Mouse (Mus musculus): ENCODE measurements at regions not wholly inside any gene's neighbourhood (a gene's known extent, or its start where the extent isn't known, plus 50 kb on each side); places are given as distances from the start of the nearest gene placed in this dataset.
"Not testable (repeated sequence)": the region's sequence is repeated elsewhere in the genome, so short reads cannot be mapped to it uniquely, and the experiment has no call there.

DNA sequence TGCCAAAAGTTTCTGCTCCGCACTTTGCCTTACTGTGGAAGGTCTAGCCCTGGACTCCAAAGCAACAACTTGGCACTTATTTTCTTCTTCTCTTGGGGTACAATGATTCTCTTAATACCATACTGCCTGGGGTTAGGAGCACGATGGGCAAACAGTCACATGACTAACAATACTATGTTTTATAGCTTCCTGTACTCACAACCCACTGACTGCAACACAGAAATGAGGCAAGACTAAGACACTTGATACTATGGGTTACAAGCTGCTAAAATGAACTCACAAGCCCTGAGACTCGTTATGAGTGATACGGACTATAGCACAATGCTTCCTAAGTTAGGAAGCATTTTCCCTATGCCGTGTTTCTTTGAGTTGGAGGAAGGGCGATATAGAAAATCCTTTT lies 222.3 kb upstream of the Zpld1 start:
- no peak for DNase-seq (ENCODE audit: low read depth)

DNA sequence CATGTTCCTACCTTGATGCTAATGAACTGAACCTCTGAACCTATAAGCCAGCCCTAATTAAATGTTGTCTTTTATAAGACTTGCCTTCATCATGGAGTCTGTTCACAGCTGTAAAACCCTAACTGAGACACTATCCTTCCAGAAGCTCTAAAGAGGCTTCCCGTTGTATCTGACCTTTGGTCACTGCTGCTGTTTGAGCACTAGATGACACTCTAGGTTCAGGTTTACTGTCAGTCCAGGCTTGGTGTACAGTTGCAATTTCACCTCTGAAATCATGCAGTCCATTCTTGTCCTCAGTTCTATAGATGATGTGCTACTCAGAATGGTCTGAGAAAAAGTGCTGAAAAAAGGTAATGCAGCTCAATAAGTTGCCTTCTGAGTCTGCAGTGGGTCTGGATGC lies 221.9 kb upstream of the Zpld1 start:
- DNase-seq (ENCODE audit: low read depth) = no peak

DNA sequence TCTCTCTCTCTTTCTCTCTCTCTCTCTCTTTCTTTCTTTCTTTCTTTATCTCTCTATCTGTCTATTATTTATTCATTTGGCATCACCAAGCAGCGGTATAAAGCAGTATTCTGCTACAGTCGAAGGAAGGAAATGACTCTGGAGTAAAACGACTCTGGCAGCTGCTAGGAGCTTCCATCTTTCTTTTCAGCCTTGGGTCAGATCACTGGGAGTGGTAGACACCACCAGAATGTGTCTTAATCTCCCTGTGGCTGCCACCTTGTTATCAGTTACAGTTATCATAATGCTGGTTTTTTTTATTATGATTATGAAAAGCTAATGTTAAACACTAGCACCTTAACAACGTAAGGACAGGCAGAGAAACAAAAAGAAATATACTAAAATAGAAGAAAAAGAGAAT lies 219.2 kb upstream of the Zpld1 start:
- DNase-seq (ENCODE audit: low read depth) = no peak

DNA sequence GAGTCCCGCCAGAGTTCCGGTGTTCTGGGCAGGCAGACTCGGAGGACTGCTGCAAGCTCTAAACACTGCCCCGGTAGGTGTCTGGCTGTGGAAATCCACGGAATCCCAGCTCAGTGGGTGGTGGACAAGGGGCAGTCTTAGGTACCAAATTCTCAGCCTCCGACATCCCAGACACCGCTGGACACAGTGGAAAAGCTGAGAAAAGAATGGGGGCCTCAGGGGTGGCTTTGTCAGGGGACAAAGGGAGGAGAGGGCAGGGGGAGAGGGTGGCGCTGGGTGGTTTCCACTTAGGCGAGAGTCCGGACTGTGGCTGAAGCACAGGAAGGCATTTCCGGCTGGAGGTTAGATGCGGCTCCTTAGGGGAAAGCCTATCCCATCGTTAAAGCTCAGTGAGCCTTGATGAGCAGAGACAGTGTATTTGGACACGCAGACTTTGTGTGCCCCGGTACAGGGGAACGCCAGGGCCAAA lies 217.5 kb upstream of the Zpld1 start:
- no peak for DNase-seq (ENCODE audit: low read depth)

DNA sequence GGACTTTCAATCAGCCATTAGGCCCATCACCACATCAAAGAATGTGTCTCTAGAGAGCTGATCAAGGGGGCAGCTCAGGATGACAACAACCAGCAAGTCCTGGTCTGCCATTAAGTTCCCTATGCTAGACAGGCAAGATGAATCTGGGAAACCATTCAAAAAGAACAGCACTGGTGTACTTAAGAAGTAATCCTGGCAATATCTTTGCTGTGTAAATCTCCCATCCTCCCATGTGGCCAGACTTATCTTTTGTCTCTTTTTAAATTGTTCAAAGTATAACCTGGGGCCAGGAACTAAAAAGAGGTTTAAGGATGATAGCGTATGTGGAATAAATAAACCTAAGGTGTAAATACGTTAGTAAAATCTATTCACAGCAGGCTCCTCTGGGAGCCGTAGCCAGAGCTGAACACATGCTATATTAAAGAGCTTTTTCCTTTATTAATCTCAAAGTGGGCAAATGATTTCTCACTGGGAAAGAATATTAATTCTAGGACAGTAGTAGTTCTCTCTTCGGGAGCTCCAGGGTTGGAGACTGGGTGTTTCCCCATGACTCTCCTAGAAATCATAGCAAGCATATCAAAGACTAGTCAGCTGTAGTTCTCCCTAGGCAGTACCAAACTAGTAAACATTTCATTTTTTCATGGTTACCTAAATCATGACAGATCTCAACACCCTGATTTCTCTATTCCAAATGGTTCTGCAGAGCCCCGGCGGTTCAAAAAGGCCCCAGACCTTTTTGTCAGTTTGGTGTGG lies 216.8 kb upstream of the Zpld1 start:
- no peak for DNase-seq (ENCODE audit: low read depth)

DNA sequence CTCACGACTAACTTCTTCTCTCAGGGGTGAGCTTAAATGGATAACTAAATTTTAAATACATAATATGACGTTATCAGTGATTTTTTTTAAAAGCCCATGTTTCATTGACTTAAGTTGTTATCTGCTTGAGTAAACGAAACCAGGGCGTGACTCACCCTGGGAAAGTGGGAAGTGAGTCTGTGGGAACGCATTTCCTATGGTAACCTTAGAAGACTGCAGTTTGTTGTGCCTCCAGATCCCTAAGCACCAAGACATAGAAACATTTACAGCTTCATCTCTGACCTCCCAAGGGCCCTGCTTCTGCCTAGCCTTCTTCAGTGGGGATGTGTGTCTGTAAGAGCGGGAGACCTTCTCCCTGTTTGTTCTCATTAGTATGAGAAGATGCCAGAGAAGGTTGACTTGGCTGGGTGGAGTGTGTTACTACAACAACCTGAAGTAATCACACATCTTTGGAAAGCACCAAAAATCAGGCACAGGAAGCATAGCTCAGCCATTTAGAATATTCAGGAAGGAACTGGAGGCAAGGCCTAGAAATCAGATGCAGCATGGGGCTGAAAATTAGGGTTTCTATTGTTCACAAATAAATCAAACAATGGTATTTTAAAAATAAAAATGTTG lies 207.1 kb upstream of the Zpld1 start:
- DNase-seq (ENCODE audit: low read depth) = no peak

DNA sequence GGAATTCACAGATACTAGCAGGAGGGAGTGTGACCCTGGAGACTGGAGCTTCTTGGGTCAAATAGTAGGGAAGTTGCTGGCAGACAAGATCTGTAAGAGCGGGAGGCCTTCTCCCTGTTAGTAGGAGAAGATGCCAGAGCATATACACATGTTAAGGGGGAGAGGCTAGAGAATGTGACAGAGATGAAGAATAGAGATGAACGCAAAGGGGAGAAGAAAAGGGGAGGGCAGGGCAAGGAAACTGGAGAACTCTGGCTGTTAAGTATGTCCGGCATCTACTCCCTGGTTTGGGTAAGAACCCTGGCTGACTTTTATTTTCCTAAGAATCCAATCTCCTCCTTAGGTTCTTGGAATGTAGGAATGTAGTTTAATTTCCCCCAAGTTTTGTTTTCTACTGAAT lies 206.5 kb upstream of the Zpld1 start:
- DNase-seq (ENCODE audit: low read depth) = no peak

DNA sequence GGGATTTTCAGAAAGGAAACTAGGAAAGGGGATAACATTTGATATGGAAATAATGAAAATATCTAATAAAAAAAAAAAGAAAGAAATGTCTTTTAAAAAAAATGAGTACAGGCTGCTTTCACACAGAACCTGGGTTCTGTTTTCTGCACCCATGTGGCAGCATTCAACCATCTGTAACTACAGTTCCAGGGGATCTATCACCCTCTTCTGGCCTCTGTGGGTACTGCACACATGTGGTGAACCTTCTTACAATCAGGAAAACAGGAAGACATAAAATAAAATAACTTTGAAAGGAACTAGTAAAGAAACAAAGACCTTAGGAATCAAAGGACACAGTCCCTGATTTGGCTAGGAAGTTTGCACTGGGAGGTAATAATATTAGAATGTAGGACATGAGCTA lies 205.5 kb upstream of the Zpld1 start:
- no peak for DNase-seq (ENCODE audit: low read depth)

DNA sequence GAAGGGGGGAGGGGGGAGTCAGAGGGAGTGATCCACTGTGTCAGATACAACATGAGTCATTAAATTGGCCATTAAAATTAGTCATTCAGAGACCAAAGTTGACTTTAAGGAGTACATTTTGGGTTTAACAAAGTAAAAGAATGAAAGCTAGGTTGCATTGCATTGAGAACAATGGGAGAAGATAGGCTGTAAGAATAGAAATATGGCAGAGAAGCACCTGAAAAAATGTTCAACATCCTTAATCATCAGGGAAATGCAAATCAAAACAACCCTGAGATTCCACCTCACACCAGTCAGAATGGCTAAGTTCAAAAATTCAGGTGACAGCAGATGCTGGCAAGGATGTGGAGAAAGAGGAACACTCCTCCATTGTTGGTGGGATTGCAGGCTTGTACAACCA lies 202.0 kb upstream of the Zpld1 start:
- not testable (repeated sequence) for DNase-seq (ENCODE audit: low read depth)

DNA sequence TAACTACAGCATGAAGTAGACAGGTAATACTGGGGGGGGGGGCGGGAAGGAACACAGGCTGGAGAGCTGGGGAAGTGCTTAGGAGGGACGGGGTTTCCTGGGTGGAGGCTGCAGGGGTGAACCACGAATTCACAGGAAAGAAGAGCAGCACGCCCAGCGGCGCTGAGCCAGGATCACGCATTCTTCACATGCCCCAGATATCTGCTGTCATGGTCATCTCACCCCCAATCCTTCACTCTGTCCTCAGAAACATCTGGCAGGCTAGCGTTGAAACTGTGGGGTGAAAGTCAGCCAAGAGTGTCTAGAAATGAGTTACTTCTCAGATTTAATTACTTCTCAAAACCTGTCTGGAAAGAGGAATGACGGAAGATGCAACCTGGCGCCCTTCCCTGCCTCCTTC lies 197.3 kb upstream of the Zpld1 start:
- DNase-seq (ENCODE audit: low read depth) = no peak

DNA sequence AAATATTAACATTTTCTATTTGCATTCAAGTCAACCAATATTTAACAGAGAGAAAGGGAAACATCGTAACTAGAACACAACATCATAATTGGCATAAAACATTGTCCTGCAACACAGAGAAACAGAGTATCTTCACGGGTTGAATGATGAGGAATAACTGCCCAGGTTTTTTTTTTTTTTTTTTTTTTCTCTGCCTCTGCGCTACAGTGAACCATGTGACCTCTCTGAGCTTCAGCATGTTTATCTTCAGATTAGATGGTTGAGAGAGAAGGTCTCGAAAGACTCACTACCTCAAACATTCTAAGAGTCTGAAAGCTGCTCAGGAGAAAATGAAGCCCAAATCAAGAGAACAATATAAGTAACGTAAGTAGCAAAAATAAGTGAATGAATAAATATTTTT lies 196.4 kb upstream of the Zpld1 start:
- no peak for DNase-seq (ENCODE audit: low read depth)

DNA sequence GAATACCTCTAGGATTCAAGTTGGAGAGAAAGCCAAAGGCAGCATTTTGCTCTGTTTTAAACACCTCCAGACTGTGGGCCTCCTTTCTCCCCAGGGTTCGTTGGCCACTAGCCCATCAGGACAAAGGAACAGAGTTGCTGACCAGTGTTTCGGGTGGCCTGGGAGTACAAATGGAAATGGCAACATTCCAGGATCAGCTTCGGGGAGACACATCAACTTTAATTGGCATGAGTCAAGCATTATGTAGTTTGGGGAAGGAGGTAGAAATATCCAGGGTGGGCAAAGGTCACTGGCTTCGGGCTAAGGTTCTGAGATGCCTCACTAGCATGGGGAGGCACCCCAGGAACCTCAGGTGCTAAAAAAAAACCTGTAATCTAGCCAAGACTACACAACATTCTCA lies 194.3 kb upstream of the Zpld1 start:
- DNase-seq (ENCODE audit: low read depth) = no peak

DNA sequence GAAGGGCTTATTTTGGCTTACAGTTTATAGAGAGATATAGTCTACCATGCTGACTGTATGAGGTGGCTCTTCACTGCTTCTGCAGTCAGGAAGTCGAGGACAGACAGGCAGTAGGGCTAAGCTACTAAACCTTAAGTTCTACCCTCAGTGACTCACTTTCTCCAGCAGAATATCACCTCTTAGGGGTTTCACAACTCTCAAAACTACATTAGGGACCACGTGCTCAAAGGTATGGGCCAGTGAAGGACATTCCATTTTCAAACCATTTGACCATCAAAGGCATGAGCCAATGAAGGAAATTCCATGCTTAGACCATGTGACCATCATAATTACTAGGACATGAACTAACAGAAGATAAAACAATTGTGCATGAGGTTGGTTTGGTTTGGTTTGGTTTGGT lies 186.6 kb upstream of the Zpld1 start:
- no peak for DNase-seq (ENCODE audit: low read depth)

DNA sequence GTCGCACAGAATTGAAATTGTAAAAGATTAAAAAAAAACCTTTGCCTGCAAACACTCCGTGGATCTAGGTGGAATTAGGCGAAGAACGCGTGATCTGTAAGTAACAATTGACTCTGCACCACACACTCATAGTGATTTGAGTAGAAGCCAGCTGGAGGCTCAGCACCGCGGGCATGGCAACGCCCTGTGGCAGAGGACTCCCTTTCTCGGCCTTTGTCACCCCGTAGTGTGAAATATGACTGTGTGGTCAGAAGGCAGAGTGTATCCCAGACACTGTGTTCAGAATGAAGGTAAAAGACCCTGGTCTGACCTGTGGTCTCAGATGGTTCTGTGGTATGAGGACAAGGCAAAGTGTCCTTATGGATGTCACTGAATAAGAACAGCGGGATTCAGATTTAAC lies 183.0 kb upstream of the Zpld1 start:
- DNase-seq (ENCODE audit: low read depth) = no peak

DNA sequence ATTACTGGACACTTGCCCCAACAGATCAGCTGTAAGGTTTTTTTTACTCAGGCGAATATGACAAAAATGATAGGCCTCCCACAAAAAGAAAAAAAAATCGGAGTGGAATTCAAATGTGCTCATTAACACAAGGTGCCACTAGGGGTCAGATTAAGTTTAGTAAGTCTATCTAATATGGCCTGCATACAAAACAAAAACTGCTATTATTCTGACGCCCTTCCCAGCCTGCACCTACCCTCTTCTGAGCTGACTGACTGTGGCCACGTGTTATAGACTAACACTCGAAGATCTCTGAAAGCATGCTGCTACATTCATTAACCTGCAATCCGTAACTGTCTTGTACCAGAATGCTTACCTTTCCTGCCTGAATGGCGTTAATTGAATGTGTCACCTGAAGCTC lies 182.5 kb upstream of the Zpld1 start:
- no peak for DNase-seq (ENCODE audit: low read depth)

DNA sequence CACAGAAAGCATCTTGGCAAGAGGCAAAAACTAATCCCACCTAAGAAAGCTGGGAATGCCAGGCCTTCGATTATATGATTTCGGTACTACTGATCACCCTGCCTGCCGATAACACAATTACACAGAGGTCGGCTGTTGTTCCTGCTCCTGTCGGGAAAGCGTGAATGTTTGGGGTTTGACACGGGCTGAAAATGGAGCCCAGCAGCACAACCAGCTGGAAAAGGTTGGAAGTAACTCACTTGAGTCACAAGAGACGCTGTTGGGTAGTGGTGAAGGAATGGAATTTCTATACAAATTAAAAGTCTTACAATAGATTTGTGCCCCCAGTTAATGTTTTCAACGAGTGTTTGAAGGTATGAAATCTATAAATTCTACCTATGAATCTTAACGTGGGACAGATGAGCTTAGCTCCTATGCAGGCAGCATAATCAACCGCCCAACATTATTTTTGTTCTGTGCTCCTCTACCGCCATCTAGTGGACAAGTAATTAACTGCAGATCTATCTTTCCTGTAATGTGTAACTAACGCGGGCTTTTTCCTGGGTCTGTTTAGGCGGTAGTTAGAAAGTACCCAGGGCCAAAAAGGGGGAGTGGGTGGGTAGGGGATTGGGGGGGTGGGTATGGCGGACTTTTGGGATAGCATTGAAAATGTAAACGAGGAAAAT lies 178.9 kb upstream of the Zpld1 start:
- no peak for DNase-seq (ENCODE audit: low read depth)

DNA sequence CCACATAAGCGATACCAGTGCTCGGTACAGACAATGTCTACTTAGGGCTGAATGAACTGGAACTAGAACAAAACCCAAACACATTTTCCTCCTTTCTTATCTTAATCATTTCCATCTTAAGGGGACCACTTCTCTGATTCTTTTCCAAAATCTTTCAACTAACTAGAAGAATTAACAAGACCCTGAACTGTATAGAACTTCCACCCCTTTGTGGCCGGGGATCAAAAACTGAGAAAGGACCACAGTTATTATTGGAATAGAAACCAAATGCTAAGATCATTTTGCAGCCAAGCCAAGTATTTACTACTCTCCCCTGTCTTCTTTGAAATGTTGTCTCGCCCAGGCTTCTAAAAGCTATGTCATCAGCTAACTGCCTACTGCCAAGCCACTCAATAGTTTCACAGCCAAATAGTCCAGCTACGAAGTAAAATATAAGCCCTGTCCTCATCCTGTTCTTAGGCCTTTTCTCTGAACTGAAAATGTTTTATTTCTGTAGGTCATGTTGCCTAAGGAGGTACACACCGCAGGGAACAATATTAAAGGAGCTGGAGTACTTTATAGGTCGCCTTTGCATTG lies 177.3 kb upstream of the Zpld1 start:
- DNase-seq (ENCODE audit: low read depth) = no peak

DNA sequence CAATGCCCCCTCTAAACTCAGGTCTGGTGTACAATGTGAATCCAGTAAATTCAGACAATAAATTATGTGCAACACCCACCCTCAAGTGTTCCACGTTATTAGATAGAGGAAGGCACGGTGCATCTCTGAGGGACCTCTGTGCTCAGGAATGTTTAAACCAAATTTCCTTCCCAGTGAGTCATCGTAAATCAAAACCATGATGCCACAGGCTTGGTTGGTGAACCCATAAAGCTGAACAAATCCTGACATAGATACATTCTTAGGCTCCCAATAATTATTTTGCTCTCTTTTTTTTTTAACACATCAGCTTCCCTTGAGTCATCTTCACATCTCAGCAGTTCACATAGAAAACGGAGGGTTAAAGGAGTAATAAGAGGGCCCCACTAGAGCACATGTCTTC lies 173.6 kb upstream of the Zpld1 start:
- no peak for DNase-seq (ENCODE audit: low read depth)

DNA sequence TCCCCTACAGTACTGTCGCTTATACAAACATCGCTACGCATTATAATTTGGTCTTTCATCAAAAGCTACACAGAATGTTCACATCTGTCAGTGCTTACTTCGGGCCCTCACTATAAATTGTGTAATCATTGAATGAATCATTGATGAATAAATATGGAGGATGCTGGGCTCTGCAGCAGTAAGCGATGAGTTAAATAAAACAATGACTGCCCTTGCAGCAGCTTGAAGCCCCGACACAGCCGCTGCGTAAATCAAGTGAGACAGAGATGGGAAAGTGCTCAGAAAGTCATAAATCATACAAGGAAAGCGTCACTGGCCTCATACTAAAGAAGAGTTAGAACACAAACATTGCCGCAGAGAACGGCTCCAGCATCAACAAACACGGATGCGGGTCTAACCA lies 172.9 kb upstream of the Zpld1 start:
- DNase-seq (ENCODE audit: low read depth) = no peak

DNA sequence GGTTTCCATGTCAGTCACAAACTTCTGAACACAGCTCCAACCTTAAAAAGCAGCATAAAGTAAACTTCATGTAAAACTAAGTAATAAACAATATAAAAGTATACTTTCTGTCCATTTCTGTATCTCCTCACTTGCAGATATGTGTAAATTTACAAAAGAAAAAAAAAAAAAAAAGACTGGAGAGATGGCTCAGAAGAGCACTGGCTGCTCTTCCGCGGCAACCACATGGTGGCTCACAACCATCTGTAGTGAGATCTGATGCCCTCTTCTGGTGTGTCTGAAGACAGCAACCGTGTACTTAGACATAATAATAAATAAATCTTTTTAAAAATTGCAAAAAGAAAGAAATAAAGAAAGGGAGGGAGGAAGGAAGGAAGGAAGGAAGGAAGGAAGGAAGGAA lies 171.9 kb upstream of the Zpld1 start:
- no peak for DNase-seq (ENCODE audit: low read depth)

DNA sequence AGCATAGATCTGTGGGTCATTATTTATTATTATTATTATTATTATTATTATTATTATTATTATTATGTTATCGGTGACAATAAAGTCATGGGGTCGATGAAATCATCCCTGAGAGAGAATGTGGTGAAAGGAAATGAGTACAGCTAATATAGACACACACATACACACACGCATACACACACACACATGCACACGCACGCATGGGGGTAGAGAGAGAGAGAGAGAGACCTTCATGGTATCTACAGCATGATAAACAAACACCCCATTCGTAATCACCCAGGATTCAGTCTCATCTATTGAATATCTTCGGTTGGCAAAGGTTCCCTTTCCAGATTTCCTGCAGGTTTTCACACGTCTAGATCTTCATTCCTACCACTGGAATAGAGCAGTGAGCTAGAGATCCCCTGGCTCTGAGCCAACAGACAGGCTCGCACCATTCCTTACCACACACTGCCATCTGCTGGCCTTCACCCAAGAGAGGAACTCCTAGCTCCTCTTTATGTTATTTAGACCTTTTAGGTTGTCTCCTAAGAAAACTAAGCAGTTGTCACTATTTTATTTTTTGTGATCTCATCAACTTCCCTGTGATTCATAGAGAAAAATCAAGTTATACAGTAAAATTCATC lies 171.2 kb upstream of the Zpld1 start:
- DNase-seq (ENCODE audit: low read depth) = peak; percentile 38

DNA sequence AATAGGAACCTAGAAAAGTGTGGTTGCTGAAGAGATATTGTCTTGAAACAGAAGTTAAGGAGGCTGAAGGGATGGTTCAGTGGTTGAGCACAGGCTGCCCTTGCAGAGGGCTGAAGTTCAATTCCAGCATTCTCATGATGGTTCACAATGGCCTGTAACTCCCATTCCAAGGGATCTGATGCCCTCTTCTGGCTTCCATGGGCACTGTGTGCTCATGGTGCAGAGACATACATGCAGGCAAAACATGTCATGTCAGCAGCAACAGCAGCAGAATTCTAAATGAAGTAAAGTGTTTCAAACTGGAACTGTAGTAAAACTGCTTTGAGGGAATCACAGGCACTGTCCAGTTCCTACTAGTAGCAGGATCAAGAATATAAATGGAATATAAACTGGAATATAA lies 162.7 kb upstream of the Zpld1 start:
- no peak for DNase-seq (ENCODE audit: low read depth)

DNA sequence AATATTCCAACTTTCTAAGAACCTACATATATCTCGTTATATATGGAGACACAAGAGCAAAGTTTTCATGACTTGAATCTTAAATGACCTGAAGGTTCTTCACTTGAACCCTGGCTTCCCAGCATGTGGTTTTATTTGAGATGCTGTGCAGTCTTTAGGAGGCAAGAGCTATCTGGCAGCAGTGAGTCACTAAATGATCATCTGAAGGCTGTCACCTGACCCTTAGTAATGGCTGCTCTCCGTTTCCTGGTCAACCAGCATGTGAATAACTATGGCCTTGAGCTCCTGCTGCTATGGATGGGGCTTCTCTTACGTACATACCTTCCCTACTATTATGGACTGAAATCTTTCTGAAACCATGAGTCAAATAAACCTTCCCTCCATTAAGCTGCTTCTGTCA lies 149.8 kb upstream of the Zpld1 start:
- no peak for DNase-seq (ENCODE audit: low read depth)
